Mouse (Mus musculus) hindbrain, embryonic 15.5 days (tissue): ENCODE measurements around the gene Mbd3. TPM values are rescaled to one million over a fixed set of nuclear protein-coding genes. Genes with fewer than 3 reads are reported as not detected.

Experiments
- ATAC-seq: fragments of 200-750 bp; cut with Nextera tagmentation; 2 replicates; pipeline ENCODE4 v1.8.0; 2017; ENCODE audit warnings: low read depth, moderate number of reproducible peaks, moderate TSS enrichment; ENCODE audit not compliant: low FRiP score
- H3K27ac ChIP-seq: fragments of 300-500 bp; sonication (generic); replicated peaks from 2 replicates; pipeline ENCODE4 v1.5.1; 2015; ENCODE audit warnings: mild to moderate bottlenecking, inconsistent platforms
- H3K27me3 ChIP-seq: fragments of 300-500 bp; sonication (generic); 2 replicates; pipeline ENCODE4 v1.6.1; 2015; ENCODE audit warnings: control low read depth, inconsistent platforms
- H3K36me3 ChIP-seq: fragments of 300-500 bp; sonication (generic); 2 replicates; pipeline ENCODE4 v1.6.1; 2015; ENCODE audit warnings: control low read depth, inconsistent platforms
- H3K4me1 ChIP-seq: fragments of 300-500 bp; sonication (generic); replicated peaks from 2 replicates; pipeline ENCODE4 v1.6.1; 2015; ENCODE audit warnings: control low read depth, inconsistent platforms
- H3K4me2 ChIP-seq: fragments of 300-500 bp; sonication (generic); 2 replicates; pipeline ENCODE4 v1.6.1; 2015; ENCODE audit warnings: moderate library complexity, mild to moderate bottlenecking, inconsistent platforms
- H3K4me3 ChIP-seq: fragments of 300-500 bp; sonication (generic); 2 replicates; pipeline ENCODE4 v1.5.1; 2015; ENCODE audit warnings: mild to moderate bottlenecking, inconsistent platforms
- H3K9ac ChIP-seq: fragments of 300-500 bp; sonication (generic); 2 replicates; pipeline ENCODE4 v1.6.1; 2015; ENCODE audit warnings: inconsistent platforms
- H3K9me3 ChIP-seq: fragments of 300-500 bp; sonication (generic); 2 replicates; pipeline ENCODE4 v1.6.1; 2016; ENCODE audit warnings: control low read depth, inconsistent platforms
- WGBS: fragments of 180-500 bp; shearing (Covaris S2); methylation state at CpG from one replicate; pipeline ENCODE4 v1.1.7; 2015; 5-methylcytosine and 5-hydroxymethylcytosine counted together
- polyA plus RNA-seq: library from polyadenylated mRNA; unstranded; fragments of >200 nt; fragmentation: Nextera tagmentation; extraction: Ambion mirVana; gene quantifications from 2 replicates; pipeline ENCODE4 v1.2.1, GENCODE M21; 2015

Mbd3 gene
- polyA plus RNA-seq, 1 experiment from 2014 or later: 229 TPM

DNA sequence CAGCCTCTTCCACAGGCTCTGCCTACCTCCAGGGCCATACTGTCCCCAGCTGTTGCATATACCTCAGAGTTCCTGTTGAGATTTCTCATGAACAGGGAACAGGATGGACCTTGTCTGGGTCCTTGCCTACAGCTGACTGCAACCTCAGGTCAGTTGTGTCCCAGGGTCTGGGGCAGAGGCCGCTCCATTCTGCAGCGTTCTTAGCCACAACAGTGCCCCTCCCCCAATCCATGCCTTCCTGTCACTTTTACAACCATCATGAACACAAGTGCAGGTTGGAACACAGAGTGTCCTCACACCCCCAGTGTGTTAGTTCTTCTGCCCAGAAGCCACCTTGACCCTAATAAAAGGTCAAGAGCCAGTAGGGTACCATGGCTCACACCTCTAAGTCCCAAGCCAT is 10.6 kb downstream of the Mbd3 start:
- no peak for ATAC-seq
- Histone ChIP-seq H3K27me3 (no peaks in the 10 kb centered on the region), H3K4me1 (peaks cover 28% of the 10 kb centered on the region), H3K4me2 (peak overlapping the region; percentile 89; the same call in 1 of the 2 replicates), H3K4me3 (peak overlapping the region; percentile 94; the same call in 1 of the 2 replicates), H3K9ac (no peak overlapping the region), H3K36me3 (peaks cover 26% of the 10 kb centered on the region), H3K27ac (no peak overlapping the region), H3K9me3 (no peaks in the 10 kb centered on the region)
- WGBS: 17% methylated on average over 2 of the region's 2 CpGs

GRCm38 (mm10) chr10:80387522-80387959 is 11.8 kb downstream of the Mbd3 start, which contains the start of gene Mex3d:
Mex3d (minus strand) TSS chr10:80387659.
- H3K4me2 ChIP-seq: peak within 1 kb of the TSS; percentile 89
- no peaks in the 10 kb centered on the region for H3K27me3 ChIP-seq
- no peaks in the 10 kb centered on the region for H3K9me3 ChIP-seq
- 0% methylated on average over 9 of the region's 61 CpGs for WGBS
- H3K9ac ChIP-seq: peak within 1 kb of the TSS; percentile 98
- H3K27ac ChIP-seq: peak within 1 kb of the TSS; percentile 92
- peak; percentile 29 for ATAC-seq
- H3K36me3 ChIP-seq: peaks cover 23% of the 10 kb centered on the region
- peaks cover 40% of the 10 kb centered on the region for H3K4me1 ChIP-seq
- H3K4me3 ChIP-seq: peak within 1 kb of the TSS; percentile 94

DNA sequence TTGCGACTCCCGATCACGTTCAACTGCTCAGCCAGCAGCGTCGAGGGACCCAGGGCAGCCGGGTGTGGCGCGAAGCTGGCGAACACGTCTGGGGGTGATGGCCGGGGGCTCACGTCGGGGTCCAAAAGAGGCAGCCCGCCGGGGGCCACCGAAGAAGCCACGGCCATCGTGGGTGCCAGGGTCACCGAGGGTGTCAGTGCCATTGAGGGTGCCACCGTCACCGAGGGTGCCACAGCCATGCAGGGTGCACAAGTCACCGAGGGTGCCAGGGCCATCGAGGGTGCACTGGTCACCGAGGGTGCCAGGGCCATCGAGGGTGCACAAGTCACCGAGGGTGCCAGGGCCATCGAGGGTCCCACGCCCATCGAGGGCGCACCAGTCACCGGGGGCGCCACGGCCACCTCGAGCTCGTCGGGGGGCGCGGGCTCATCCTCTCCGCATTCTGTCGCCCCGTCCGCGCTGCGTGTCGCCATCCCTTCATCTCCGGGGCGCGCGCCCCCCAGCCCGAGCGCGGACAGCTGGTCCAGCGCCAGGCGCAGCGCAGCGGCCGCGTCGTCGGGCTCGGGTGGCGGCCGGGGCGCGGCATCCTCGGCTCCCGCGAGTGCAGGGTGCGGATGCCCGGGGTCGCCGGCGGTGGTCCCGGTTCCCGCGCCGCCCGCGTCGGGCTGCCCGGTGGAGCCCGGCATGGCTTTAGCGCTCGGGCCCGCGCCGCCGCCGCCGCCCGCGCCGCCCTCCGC is 12.4 kb downstream of the Mbd3 start:
- H3K4me1 ChIP-seq: peaks cover 41% of the 10 kb centered on the region
- H3K36me3 ChIP-seq: peaks cover 23% of the 10 kb centered on the region
- H3K4me3 ChIP-seq: peak overlapping the region; percentile 94
- no peaks in the 10 kb centered on the region for H3K9me3 ChIP-seq
- peak overlapping the region; percentile 98 for H3K9ac ChIP-seq
- no peaks in the 10 kb centered on the region for H3K27me3 ChIP-seq
- under 1% methylated on average over 73 of the region's 94 CpGs for WGBS
- no peak for ATAC-seq
- peak overlapping the region; percentile 89 for H3K4me2 ChIP-seq
- H3K27ac ChIP-seq: peak overlapping the region; percentile 92

GRCm38 (mm10) chr10:80385811-80386734 is 13.3 kb downstream of the Mbd3 start:
- peak; percentile 76 for ATAC-seq
- no peaks in the 10 kb centered on the region for H3K9me3 ChIP-seq
- H3K36me3 ChIP-seq: peaks cover 27% of the 10 kb centered on the region
- under 1% methylated on average over 34 of the region's 34 CpGs for WGBS
- H3K27me3 ChIP-seq: no peaks in the 10 kb centered on the region
- H3K4me1 ChIP-seq: peaks cover 42% of the 10 kb centered on the region
- peak overlapping the region; percentile 92 for H3K27ac ChIP-seq
- peak overlapping the region; percentile 89 for H3K4me2 ChIP-seq
- peak overlapping the region; percentile 98 for H3K9ac ChIP-seq
- H3K4me3 ChIP-seq: peak overlapping the region; percentile 94

- no peaks in the 10 kb centered on the region for H3K9me3 ChIP-seq
- no peaks in the 10 kb centered on the region for H3K27me3 ChIP-seq
- peaks cover 44% of the 10 kb centered on the region for H3K4me1 ChIP-seq
- 2% methylated on average over 7 of the region's 7 CpGs for WGBS
- H3K27ac ChIP-seq: peak overlapping the region; percentile 92
- peaks cover 31% of the 10 kb centered on the region for H3K36me3 ChIP-seq
- peak; percentile 2; the same call in 1 of the 2 replicates for ATAC-seq
- H3K9ac ChIP-seq: peak overlapping the region; percentile 98
- H3K4me3 ChIP-seq: peak overlapping the region; percentile 94
- peak overlapping the region; percentile 89 for H3K4me2 ChIP-seq
Observed at GRCm38 (mm10) chr10:80385310-80385709, 14.0 kb downstream of the Mbd3 start.

- peak overlapping the region; percentile 94 for H3K4me3 ChIP-seq
- H3K9ac ChIP-seq: peak overlapping the region; percentile 98
- H3K27ac ChIP-seq: peak overlapping the region; percentile 92; the same call in 1 of the 2 replicates
- no peak for ATAC-seq
- H3K27me3 ChIP-seq: no peaks in the 10 kb centered on the region
- H3K4me2 ChIP-seq: peak overlapping the region; percentile 89
- peaks cover 44% of the 10 kb centered on the region for H3K4me1 ChIP-seq
- H3K9me3 ChIP-seq: no peaks in the 10 kb centered on the region
- 42% methylated on average over 7 of the region's 7 CpGs for WGBS
- H3K36me3 ChIP-seq: peaks cover 34% of the 10 kb centered on the region
Observed at GRCm38 (mm10) chr10:80384709-80385108, 14.6 kb downstream of the Mbd3 start.

- H3K9me3 ChIP-seq: no peaks in the 10 kb centered on the region
- H3K4me3 ChIP-seq: peak overlapping the region; percentile 94
- peaks cover 40% of the 10 kb centered on the region for H3K36me3 ChIP-seq
- H3K9ac ChIP-seq: peak overlapping the region; percentile 98
- peaks cover 44% of the 10 kb centered on the region for H3K4me1 ChIP-seq
- H3K27ac ChIP-seq: peak overlapping the region; percentile 92; the same call in 1 of the 2 replicates
- peak overlapping the region; percentile 89 for H3K4me2 ChIP-seq
- ATAC-seq: no peak
- no peaks in the 10 kb centered on the region for H3K27me3 ChIP-seq
- WGBS: 79% methylated on average over 4 of the region's 4 CpGs
Observed at GRCm38 (mm10) chr10:80384115-80384639, 15.2 kb downstream of the Mbd3 start.

DNA sequence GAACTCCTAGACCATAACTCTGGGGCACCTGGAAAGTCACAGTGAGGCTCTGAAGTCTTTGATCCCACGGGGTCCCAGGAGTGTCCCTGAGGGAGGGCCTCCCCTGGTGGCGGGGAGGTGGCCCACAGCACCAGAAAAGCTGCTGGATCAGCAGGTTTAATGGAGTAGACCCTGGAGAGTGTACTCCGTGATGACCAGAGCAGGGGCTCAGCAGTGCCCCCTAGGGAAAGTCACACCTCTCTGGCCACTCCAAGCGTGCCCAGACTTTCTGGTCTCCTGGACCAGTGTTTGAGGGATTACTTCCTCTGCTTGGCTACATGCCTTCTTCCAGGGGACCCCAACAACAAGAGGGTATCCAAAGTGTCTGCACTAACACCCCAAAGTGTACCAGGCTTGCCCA is 15.9 kb downstream of the Mbd3 start:
- no peak for ATAC-seq
- Histone ChIP-seq H3K9ac (0 out of 2 replicates have a peak overlapping the region, but pooled peaks have one; percentile 13), H3K9me3 (no peaks in the 10 kb centered on the region), H3K27ac (no peak overlapping the region), H3K4me1 (peaks cover 42% of the 10 kb centered on the region), H3K4me2 (peak overlapping the region; percentile 89), H3K36me3 (peaks cover 42% of the 10 kb centered on the region), H3K4me3 (peak overlapping the region; percentile 94), H3K27me3 (no peaks in the 10 kb centered on the region)
- WGBS: 53% methylated on average over 4 of the region's 4 CpGs

DNA sequence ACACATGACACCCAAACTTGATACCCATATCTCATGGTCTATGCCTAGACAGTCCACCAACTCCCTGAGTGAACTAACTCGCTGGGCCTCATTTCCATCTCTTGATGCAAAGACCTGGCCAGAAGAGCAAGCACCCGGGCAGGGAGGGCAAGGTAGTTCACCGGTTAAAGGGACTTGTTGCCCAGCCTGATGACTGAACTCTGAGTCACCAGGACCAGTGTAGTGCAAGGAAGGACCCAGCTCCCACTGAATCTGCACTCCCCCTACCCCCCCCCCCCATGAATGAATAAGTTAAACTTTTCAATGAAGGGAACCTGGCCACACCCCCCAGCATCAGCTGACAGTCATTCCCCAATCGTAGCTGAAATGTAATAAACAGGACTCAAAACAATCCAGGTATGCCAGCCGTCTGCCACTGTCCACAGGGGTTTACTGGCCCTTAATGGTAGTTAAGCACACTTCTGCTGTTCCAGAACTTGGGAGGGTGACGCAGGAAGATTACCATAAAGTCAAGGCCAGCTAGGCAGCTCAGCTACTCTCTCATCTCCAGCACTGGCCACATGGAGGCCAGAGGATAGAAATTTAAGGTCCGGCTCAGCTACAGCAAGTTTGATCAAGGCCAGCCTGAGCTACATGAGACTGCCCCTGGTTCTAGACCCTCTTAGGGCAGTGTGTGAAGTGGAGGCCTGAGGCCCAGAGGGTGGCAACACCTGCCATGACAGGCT is 16.5 kb downstream of the Mbd3 start:
- Histone ChIP-seq H3K27ac (no peak overlapping the region), H3K4me3 (peak overlapping the region; percentile 94)
- ATAC-seq: no peak

GRCm38 (mm10) chr10:80377716-80378115 is 21.6 kb downstream of the Mbd3 start:
- no peaks in the 10 kb centered on the region for H3K27me3 ChIP-seq
- H3K9ac ChIP-seq: no peak overlapping the region
- no peak overlapping the region for H3K4me3 ChIP-seq
- H3K9me3 ChIP-seq: no peaks in the 10 kb centered on the region
- peaks cover 6% of the 10 kb centered on the region for H3K4me1 ChIP-seq
- WGBS: 57% methylated on average over 10 of the region's 10 CpGs
- peaks cover 33% of the 10 kb centered on the region for H3K36me3 ChIP-seq
- H3K27ac ChIP-seq: no peak overlapping the region
- ATAC-seq: no peak
- H3K4me2 ChIP-seq: no peak overlapping the region

More for the DNA sequence above, 16.5 kb downstream of the Mbd3 start:
- H3K27me3 ChIP-seq: no peaks in the 10 kb centered on the region
- H3K9ac ChIP-seq: 0 out of 2 replicates have a peak overlapping the region, but pooled peaks have one; percentile 13
- no peaks in the 10 kb centered on the region for H3K9me3 ChIP-seq
- WGBS: 75% methylated on average over 7 of the region's 7 CpGs
- peaks cover 42% of the 10 kb centered on the region for H3K36me3 ChIP-seq
- peak overlapping the region; percentile 89 for H3K4me2 ChIP-seq
- peaks cover 36% of the 10 kb centered on the region for H3K4me1 ChIP-seq

DNA sequence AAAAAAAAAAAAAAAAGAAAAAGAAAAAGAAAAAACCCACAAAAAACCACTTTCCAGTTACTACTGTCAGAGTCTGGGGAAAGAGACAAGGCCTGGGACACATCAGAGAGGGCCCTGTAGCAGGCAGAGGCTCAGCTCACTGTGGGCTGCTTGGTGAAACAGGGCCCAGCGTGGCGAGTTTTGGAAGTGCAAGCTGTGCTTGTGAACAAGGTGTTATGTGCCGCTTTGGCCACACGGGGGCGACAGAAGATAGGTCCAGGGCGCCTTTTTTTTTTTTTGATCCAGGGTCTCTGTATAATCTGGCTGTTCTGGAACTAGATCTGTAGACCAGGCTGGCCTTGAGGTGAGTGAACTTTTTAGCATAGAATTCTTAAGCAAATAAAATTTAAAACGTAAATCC is 23.2 kb downstream of the Mbd3 start:
- Histone ChIP-seq H3K27me3 (no peaks in the 10 kb centered on the region), H3K9me3 (no peaks in the 10 kb centered on the region), H3K4me3 (no peak overlapping the region), H3K9ac (no peak overlapping the region), H3K27ac (no peak overlapping the region), H3K4me1 (peaks cover 11% of the 10 kb centered on the region), H3K36me3 (peaks cover 19% of the 10 kb centered on the region), H3K4me2 (no peak overlapping the region)
- ATAC-seq: no peak
- 1% methylated on average over 7 of the region's 7 CpGs for WGBS
